Mouse (Mus musculus): Measurements from ENCODE around the gene Cldn19. TPM values are rescaled to one million over a fixed set of nuclear protein-coding genes. Genes with fewer than 3 reads are reported as not detected.
A peak's percentile ranks its signal among the peaks of the same experiment; 100 is the strongest.

The Cldn19 gene
- polyA plus RNA-seq, 1 experiment from 2014 or later, result not detected

GRCm38 (mm10) chr4:119245961-119246360 is 9.3 kb upstream of the Cldn19 start:
- Histone ChIP-seq H3K9ac (ENCODE audit: low read length) (no peak overlapping the region), H3K9me3 (ENCODE audit: control insufficient read depth, low read length) (no peaks in the 10 kb centered on the region), H3K4me2 (ENCODE audit: low read depth) (no peak overlapping the region), H3K4me1 (ENCODE audit: control insufficient read depth, insufficient read depth, low read length) (peaks cover 4% of the 10 kb centered on the region; the same call in 1 of the 2 replicates), H3K36me3 (ENCODE audit: control insufficient read depth, insufficient read depth, low read length) (peaks cover 8% of the 10 kb centered on the region), H3K27ac (ENCODE audit: low read depth, low read length) (no peak overlapping the region), H3K27me3 (ENCODE audit: control insufficient read depth, insufficient read depth, low read length) (no peaks in the 10 kb centered on the region), H3K4me3 (ENCODE audit: low read depth, low read length) (no peak overlapping the region)
- ATAC-seq (ENCODE audit: insufficient read depth, low FRiP score, low TSS enrichment) (no peak), DNase-seq (ENCODE audit: low spot score) (no peak)
- 84% methylated on average over 9 of the region's 9 CpGs for WGBS

- Histone ChIP-seq H3K36me3 (ENCODE audit: control insufficient read depth, insufficient read depth, low read length) (peaks cover 8% of the 10 kb centered on the region), H3K27ac (ENCODE audit: low read depth, low read length) (no peak overlapping the region)
- ATAC-seq (ENCODE audit: insufficient read depth, low FRiP score, low TSS enrichment), result no peak
Observed at GRCm38 (mm10) chr4:119246688-119247225, 8.5 kb upstream of the Cldn19 start.

GRCm38 (mm10) chr4:119247462-119248235 is 7.6 kb upstream of the Cldn19 start:
- no peak overlapping the region for H3K9ac ChIP-seq (ENCODE audit: low read length)
- no peaks in the 10 kb centered on the region for H3K9me3 ChIP-seq (ENCODE audit: control insufficient read depth, low read length)
- H3K4me3 ChIP-seq (ENCODE audit: low read depth, low read length), result no peak overlapping the region
- peaks cover 4% of the 10 kb centered on the region; the same call in 1 of the 2 replicates for H3K4me1 ChIP-seq (ENCODE audit: control insufficient read depth, insufficient read depth, low read length)
- DNase-seq (ENCODE audit: low spot score), result peak; percentile 78
- WGBS, result 37% methylated on average over 13 of the region's 13 CpGs
- H3K27ac ChIP-seq (ENCODE audit: low read depth, low read length), result no peak overlapping the region
- H3K36me3 ChIP-seq (ENCODE audit: control insufficient read depth, insufficient read depth, low read length), result peaks cover 2% of the 10 kb centered on the region; the same call in 1 of the 2 replicates
- peak; percentile 68 for ATAC-seq (ENCODE audit: insufficient read depth, low FRiP score, low TSS enrichment)
- no peaks in the 10 kb centered on the region for H3K27me3 ChIP-seq (ENCODE audit: control insufficient read depth, insufficient read depth, low read length)
- no peak overlapping the region for H3K4me2 ChIP-seq (ENCODE audit: low read depth)

More at GRCm38 (mm10) chr4:119246688-119247225, 8.5 kb upstream of the Cldn19 start:
- Histone ChIP-seq H3K4me1 (ENCODE audit: control insufficient read depth, insufficient read depth, low read length) (peaks cover 4% of the 10 kb centered on the region; the same call in 1 of the 2 replicates), H3K9ac (ENCODE audit: low read length) (no peak overlapping the region), H3K4me2 (ENCODE audit: low read depth) (no peak overlapping the region), H3K4me3 (ENCODE audit: low read depth, low read length) (no peak overlapping the region), H3K9me3 (ENCODE audit: control insufficient read depth, low read length) (no peaks in the 10 kb centered on the region), H3K27me3 (ENCODE audit: control insufficient read depth, insufficient read depth, low read length) (no peaks in the 10 kb centered on the region)
- no peak for DNase-seq (ENCODE audit: low spot score)
- WGBS, result 85% methylated on average over 14 of the region's 14 CpGs

DNA sequence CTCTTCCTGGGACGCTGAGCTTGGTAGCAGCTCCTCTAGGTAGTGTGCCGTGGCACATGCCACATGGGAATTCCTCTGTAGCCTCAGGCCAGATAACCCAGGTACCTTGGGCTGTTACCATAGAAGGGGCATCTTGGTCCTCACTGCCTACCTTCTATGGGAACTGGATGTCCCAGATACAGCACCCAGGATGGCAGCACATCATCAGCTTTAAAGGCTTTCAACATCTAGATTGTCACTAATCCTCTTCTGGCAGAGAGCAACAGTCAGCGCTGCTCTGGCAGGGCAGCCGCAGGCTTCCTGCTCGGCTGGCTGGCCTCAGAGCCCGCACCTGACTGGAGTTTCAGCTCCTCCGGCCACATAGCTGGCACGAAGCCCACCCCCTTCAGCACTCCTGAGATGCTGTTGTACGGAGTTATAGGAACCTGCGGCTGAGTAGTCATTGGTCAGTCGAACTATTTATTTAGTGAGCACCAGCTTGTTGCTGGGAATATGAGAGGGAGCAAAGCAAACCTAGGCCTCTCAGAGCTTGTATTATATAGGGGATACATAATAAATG is 6.7 kb upstream of the Cldn19 start:
- Histone ChIP-seq H3K4me1 (ENCODE audit: control insufficient read depth, insufficient read depth, low read length) (peaks cover 4% of the 10 kb centered on the region; the same call in 1 of the 2 replicates), H3K27me3 (ENCODE audit: control insufficient read depth, insufficient read depth, low read length) (no peaks in the 10 kb centered on the region), H3K9me3 (ENCODE audit: control insufficient read depth, low read length) (no peaks in the 10 kb centered on the region), H3K36me3 (ENCODE audit: control insufficient read depth, insufficient read depth, low read length) (peaks cover 2% of the 10 kb centered on the region; the same call in 1 of the 2 replicates), H3K4me3 (ENCODE audit: low read depth, low read length) (no peak overlapping the region), H3K27ac (ENCODE audit: low read depth, low read length) (no peak overlapping the region), H3K4me2 (ENCODE audit: low read depth) (no peak overlapping the region), H3K9ac (ENCODE audit: low read length) (no peak overlapping the region)
- WGBS, result 93% methylated on average over 11 of the region's 11 CpGs
- DNase-seq (ENCODE audit: low spot score), result no peak
- ATAC-seq (ENCODE audit: insufficient read depth, low FRiP score, low TSS enrichment), result no peak

DNA sequence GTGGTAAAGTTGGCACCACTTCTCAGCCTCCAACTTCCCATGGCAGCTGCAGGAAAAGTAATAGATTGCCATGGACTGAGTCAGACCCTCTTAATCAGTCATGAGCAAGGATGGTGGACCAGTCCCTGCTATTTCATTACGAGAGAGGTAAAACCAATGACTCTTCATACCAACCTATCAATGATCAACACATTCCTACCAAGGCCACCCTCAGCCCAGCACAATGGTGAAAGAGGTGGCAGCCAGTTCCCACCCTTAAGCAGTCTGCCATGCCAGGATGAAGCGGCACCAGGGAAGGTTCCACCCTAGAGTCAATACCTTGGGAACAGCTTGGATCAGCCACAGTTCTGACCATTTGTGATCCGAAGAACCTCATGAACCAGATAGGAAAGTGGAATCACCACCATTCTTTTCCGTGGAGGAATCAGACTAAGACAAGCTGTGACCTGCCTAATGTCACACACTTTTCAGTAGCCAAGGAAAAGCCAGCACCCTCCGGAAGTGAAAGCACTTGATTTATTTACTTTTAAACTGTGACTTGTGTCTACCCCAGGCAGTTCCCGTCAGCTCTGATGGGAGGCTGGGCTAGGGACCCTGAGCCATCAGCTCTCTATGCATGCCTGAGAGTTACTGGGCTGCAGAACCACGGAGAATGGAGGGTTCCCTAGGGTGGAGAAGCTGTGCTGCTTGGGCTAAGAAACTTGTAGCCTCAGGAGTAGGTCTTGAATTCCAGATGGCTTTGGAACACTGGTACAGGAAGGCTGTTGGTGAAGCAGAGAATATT is 3.0 kb upstream of the Cldn19 start:
- DNase-seq (ENCODE audit: low spot score) (no peak), ATAC-seq (ENCODE audit: insufficient read depth, low FRiP score, low TSS enrichment) (no peak)
- Histone ChIP-seq H3K36me3 (ENCODE audit: control insufficient read depth, insufficient read depth, low read length) (peaks cover 2% of the 10 kb centered on the region; the same call in 1 of the 2 replicates), H3K4me3 (ENCODE audit: low read depth, low read length) (no peak overlapping the region), H3K9me3 (ENCODE audit: control insufficient read depth, low read length) (no peaks in the 10 kb centered on the region), H3K27me3 (ENCODE audit: control insufficient read depth, insufficient read depth, low read length) (no peaks in the 10 kb centered on the region), H3K27ac (ENCODE audit: low read depth, low read length) (no peak overlapping the region), H3K4me2 (ENCODE audit: low read depth) (no peak overlapping the region), H3K9ac (ENCODE audit: low read length) (no peak overlapping the region), H3K4me1 (ENCODE audit: control insufficient read depth, insufficient read depth, low read length) (peaks cover 4% of the 10 kb centered on the region; the same call in 1 of the 2 replicates)
- 69% methylated on average over 7 of the region's 7 CpGs for WGBS

GRCm38 (mm10) chr4:119254012-119254618 is 1.1 kb upstream of the Cldn19 start:
- 0 out of 2 replicates have a peak overlapping the region, but pooled peaks have one; percentile 3 for H3K9ac ChIP-seq (ENCODE audit: low read length)
- H3K36me3 ChIP-seq (ENCODE audit: control insufficient read depth, insufficient read depth, low read length), result no peaks in the 10 kb centered on the region
- DNase-seq (ENCODE audit: low spot score), result no peak
- no peak overlapping the region for H3K4me3 ChIP-seq (ENCODE audit: low read depth, low read length)
- 44% methylated on average over 9 of the region's 9 CpGs for WGBS
- H3K27ac ChIP-seq (ENCODE audit: low read depth, low read length), result no peak overlapping the region
- H3K4me1 ChIP-seq (ENCODE audit: control insufficient read depth, insufficient read depth, low read length), result no peaks in the 10 kb centered on the region
- H3K27me3 ChIP-seq (ENCODE audit: control insufficient read depth, insufficient read depth, low read length), result no peaks in the 10 kb centered on the region
- no peak overlapping the region for H3K4me2 ChIP-seq (ENCODE audit: low read depth)
- ATAC-seq (ENCODE audit: insufficient read depth, low FRiP score, low TSS enrichment), result peak; percentile 50; the same call in 1 of the 2 replicates
- no peaks in the 10 kb centered on the region for H3K9me3 ChIP-seq (ENCODE audit: control insufficient read depth, low read length)

DNA sequence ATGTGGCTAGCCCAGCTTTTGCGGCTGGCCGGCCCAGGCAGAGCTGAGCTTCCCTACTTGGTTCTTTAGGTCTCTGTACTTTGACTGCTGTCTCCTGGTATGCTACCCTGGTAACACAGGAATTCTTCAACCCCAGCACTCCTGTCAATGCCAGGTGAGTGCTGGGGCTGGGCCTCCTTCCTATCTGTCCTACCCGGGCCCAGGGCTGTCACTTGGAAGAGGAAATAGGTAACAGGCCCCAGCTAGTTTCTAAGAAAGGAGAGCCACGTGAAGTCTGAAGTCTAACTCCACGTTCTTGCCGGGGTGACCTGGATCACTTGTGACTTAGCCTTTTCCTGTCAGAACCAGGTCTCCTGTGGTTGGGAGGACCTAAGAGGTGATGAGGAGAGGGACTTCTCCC is 1.9 kb downstream of the Cldn19 start:
- H3K36me3 ChIP-seq (ENCODE audit: control insufficient read depth, insufficient read depth, low read length), result no peaks in the 10 kb centered on the region
- H3K9me3 ChIP-seq (ENCODE audit: control insufficient read depth, low read length), result no peaks in the 10 kb centered on the region
- H3K27me3 ChIP-seq (ENCODE audit: control insufficient read depth, insufficient read depth, low read length), result no peaks in the 10 kb centered on the region
- H3K9ac ChIP-seq (ENCODE audit: low read length), result no peak overlapping the region
- H3K4me2 ChIP-seq (ENCODE audit: low read depth), result no peak overlapping the region
- no peak overlapping the region for H3K27ac ChIP-seq (ENCODE audit: low read depth, low read length)
- H3K4me3 ChIP-seq (ENCODE audit: low read depth, low read length), result no peak overlapping the region
- ATAC-seq (ENCODE audit: insufficient read depth, low FRiP score, low TSS enrichment) (no peak), DNase-seq (ENCODE audit: low spot score) (no peak)
- H3K4me1 ChIP-seq (ENCODE audit: control insufficient read depth, insufficient read depth, low read length), result no peaks in the 10 kb centered on the region
- WGBS, result 80% methylated on average over 6 of the region's 6 CpGs
